Mouse (Mus musculus): ENCODE results near the gene Skint9.
"Not testable (repeated sequence)": the region's sequence is repeated elsewhere in the genome, so short reads cannot be mapped to it uniquely, and the experiment has no call there.

Skint9 gene

GRCm38 (mm10) chr4:112433885-112434284 lies at the start of gene Skint9:
Gene Skint9, minus strand, starts transcription at chr4:112433985.
- CTCF ChIA-PET = no interaction called here
- POLR2A ChIA-PET = no interaction called here

GRCm38 (mm10) chr4:112432685-112433084 lies 1.1 kb downstream of the Skint9 start:
- POLR2A ChIA-PET = no interaction called here
- CTCF ChIA-PET = no interaction called here

GRCm38 (mm10) chr4:112432223-112432622 lies 1.6 kb downstream of the Skint9 start:
- ChIA-PET POLR2A (no interaction called here), CTCF (no interaction called here)

GRCm38 (mm10) chr4:112349111-112349510 lies 84.7 kb downstream of the Skint9 start:
- POLR2A ChIA-PET, CTCF ChIA-PET: not testable (repeated sequence)
